Mouse (Mus musculus): ENCODE results near the gene Dynlt1c. TPM values are rescaled to one million over a fixed set of nuclear protein-coding genes. Genes with fewer than 3 reads are reported as not detected.

The Dynlt1c gene
- polyA plus RNA-seq (2015; fragmentation: Nextera tagmentation; extraction: Ambion mirVana), result 14.9 and 16.4 TPM in 2 replicates

DNA sequence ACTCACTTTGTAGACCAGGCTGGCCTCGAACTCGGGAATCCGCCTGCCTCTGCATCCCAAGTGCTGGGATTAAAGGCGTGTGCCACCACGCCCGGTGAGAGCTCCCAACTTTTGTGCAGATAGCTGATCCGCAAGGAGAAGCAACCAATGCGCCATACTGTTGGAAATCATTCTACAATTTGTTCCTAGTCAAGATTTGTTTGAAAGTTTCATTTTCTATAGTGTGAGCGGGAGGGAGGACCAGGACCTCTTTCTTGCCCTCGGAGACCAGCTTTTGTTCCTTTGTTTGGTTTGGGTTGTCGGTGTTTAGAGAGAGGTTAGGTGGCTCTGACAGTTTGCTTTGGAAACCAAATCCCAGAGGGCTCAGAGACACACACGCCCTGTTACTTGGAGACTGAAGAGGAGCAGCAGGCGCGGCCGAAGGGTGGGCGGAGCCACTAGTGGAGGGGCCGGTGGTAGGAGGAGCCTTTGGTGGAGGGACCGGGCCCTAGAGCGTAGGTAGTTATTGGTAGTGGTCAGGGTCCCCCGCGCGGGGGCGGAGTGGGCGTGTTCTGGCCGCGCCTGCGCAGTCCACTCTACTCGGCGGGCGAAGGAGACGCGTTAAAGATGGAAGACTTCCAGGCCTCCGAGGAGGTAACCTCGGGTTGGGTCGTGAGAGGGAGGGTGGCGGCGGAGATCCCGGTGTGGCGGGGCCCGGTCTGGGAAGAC lies at the start of gene Dynlt1c:
Gene Dynlt1c, plus strand, starts transcription at position 468 of the 708 bp plus-strand sequence.

GRCm38 (mm10) chr17:6655567-6656281 lies 54.3 kb downstream of the Dynlt1c start, which contains the start of gene Dynlt1f:
TSS of gene Dynlt1f (minus strand) at chr17:6655900.

GRCm38 (mm10) chr17:6658801-6659200 lies 57.3 kb downstream of the Dynlt1c start, which contains the start of gene Sytl3:
TSS of gene Sytl3 (plus strand) at chr17:6659093.

Other genes with a start within 250 kb of the Dynlt1c start
- gene Dynlt1b, start 171.6 kb upstream of the Dynlt1c start, polyA plus RNA-seq (2015; fragmentation: Nextera tagmentation; extraction: Ambion mirVana), result 475 and 506 TPM in 2 replicates
- gene Dynlt1f, start 54.2 kb downstream of the Dynlt1c start, polyA plus RNA-seq (2015; fragmentation: Nextera tagmentation; extraction: Ambion mirVana), result 124 and 128 TPM in 2 replicates
- gene Sytl3, start 57.4 kb downstream of the Dynlt1c start, polyA plus RNA-seq (2015; fragmentation: Nextera tagmentation; extraction: Ambion mirVana), result 0.78 and 1.1 TPM in 2 replicates
- gene Ezr, start 181.1 kb downstream of the Dynlt1c start, polyA plus RNA-seq (2015; fragmentation: Nextera tagmentation; extraction: Ambion mirVana), result 7.9 and 13.1 TPM in 2 replicates